Mouse (Mus musculus) forebrain, embryonic 14.5 days (tissue): Measurements from ENCODE around the gene Mrpl37. TPM values are rescaled to one million over a fixed set of nuclear protein-coding genes. Genes with fewer than 3 reads are reported as not detected.

Experiments
- ATAC-seq: fragments of 200-750 bp; cut with Nextera tagmentation; 2 replicates; pipeline ENCODE4 v1.8.0; 2017; ENCODE audit warnings: mild to moderate bottlenecking, moderate library complexity
- DNase-seq: peaks from one replicate; pipeline ENCODE4 v3.0.0-alpha.2; 2015; ENCODE audit warnings: low spot score
- H3K27ac ChIP-seq: fragments of 300-500 bp; sonication (generic); 2 replicates; pipeline ENCODE4 v1.5.1; 2014; ENCODE audit warnings: low read depth, mild to moderate bottlenecking, control low read depth, low read length, moderate library complexity
- H3K27me3 ChIP-seq: fragments of 300-500 bp; sonication (generic); replicated peaks from 2 replicates; pipeline ENCODE4 v1.6.1; 2014; ENCODE audit warnings: low read length, control low read depth, mixed read lengths; ENCODE audit not compliant: control insufficient read depth, insufficient read depth
- H3K36me3 ChIP-seq: fragments of 300-500 bp; sonication (generic); 2 replicates; pipeline ENCODE4 v1.6.1; 2014; ENCODE audit warnings: low read length, control low read depth; ENCODE audit not compliant: control insufficient read depth, insufficient read depth
- H3K4me1 ChIP-seq: fragments of 300-500 bp; sonication (generic); 2 replicates; pipeline ENCODE4 v1.6.1; 2014; ENCODE audit warnings: antibody characterized with exemption, low read length, control low read depth; ENCODE audit not compliant: control insufficient read depth, insufficient read depth
- H3K4me2 ChIP-seq: fragments of 300-500 bp; sonication (generic); 2 replicates; pipeline ENCODE4 v1.6.1; 2014; ENCODE audit warnings: mild to moderate bottlenecking, control low read depth, low read length
- H3K4me3 ChIP-seq: fragments of 300-500 bp; sonication (generic); 2 replicates; pipeline ENCODE4 v1.5.1; 2014; ENCODE audit warnings: low read depth, low read length, control low read depth
- H3K9ac ChIP-seq: fragments of 300-500 bp; sonication (generic); 2 replicates; pipeline ENCODE4 v1.6.1; 2014; ENCODE audit warnings: mild to moderate bottlenecking, low read length, control low read depth, moderate library complexity
- H3K9me3 ChIP-seq: fragments of 300-500 bp; sonication (generic); replicated peaks from 2 replicates; pipeline ENCODE4 v1.6.1; 2016; ENCODE audit warnings: low read length, control low read depth, mixed read lengths; ENCODE audit not compliant: control insufficient read depth
- WGBS: fragments of 180-500 bp; shearing (Covaris S2); extraction: QIAGEN DNeasy Blood & Tissue Kit; methylation state at CpG from one replicate; pipeline ENCODE4 v1.1.7; 2014; 5-methylcytosine and 5-hydroxymethylcytosine counted together
- polyA plus RNA-seq: library from polyadenylated mRNA; unstranded; fragments of >200 nt; fragmentation: Nextera tagmentation; extraction: Ambion mirVana; gene quantifications from 2 replicates; pipeline ENCODE4 v1.2.1, GENCODE M21; 2014

The Mrpl37 gene
- polyA plus RNA-seq, 1 experiment from 2014 or later = 95.6 TPM

DNA sequence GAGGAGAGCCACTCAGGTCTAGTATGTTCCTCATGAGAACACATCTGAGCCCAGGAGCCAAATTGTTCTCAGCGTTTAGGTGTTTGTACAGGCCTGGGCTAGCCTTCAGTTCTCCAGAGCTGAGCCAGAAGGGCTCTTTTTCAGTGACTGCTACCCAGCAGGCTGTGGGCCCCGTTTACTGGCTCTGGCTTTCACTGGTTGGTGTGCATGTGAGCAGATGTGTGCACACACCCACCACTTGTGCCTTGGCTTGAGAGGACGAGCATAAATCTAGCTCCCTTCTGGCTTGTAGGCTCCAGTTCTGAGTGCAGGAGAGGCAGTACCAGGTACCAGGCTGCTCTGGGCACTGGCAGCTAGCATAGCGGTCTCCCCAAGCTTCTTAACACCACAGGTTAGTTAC lies 28.4 kb downstream of the Mrpl37 start:
- Histone ChIP-seq H3K36me3 (peaks cover 83% of the 10 kb centered on the region), H3K27ac (no peak overlapping the region), H3K27me3 (no peaks in the 10 kb centered on the region), H3K9me3 (no peaks in the 10 kb centered on the region), H3K4me2 (no peak overlapping the region), H3K9ac (no peak overlapping the region), H3K4me3 (no peak overlapping the region), H3K4me1 (no peaks in the 10 kb centered on the region)
- no peak for ATAC-seq
- no peak for DNase-seq
- WGBS = 78% methylated on average over 4 of the region's 4 CpGs

DNA sequence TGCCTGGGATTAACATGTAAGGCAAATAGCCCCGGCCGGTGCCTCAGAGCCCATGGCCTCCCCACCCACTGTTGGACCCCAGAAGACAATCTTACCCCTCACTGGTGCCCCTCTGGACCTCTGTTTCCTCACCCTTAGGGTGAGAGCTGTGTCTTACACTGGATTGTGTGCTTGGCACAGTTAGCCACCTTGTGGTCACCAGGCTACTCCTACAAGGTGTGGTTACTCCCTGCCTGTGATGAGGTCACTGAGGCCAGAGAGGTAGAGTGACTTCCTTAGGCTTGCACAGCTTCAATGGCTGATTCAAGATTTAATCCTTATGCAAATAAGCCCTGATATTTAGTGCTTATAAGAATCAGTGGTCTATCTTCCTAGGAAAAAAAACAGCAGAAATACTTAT lies 29.7 kb downstream of the Mrpl37 start:
- no peaks in the 10 kb centered on the region for H3K9me3 ChIP-seq
- H3K4me3 ChIP-seq = no peak overlapping the region
- WGBS = 93% methylated on average over 2 of the region's 2 CpGs
- peaks cover 85% of the 10 kb centered on the region for H3K36me3 ChIP-seq
- no peak for DNase-seq
- no peak overlapping the region for H3K4me2 ChIP-seq
- H3K4me1 ChIP-seq = no peaks in the 10 kb centered on the region
- no peak overlapping the region for H3K27ac ChIP-seq
- H3K9ac ChIP-seq = no peak overlapping the region
- no peak for ATAC-seq
- H3K27me3 ChIP-seq = no peaks in the 10 kb centered on the region

GRCm38 (mm10) chr4:107035689-107036088 lies 31.0 kb downstream of the Mrpl37 start:
- Histone ChIP-seq H3K27me3 (no peaks in the 10 kb centered on the region), H3K9me3 (no peaks in the 10 kb centered on the region), H3K36me3 (peaks cover 85% of the 10 kb centered on the region), H3K27ac (no peak overlapping the region), H3K4me3 (no peak overlapping the region), H3K4me1 (no peaks in the 10 kb centered on the region), H3K9ac (no peak overlapping the region), H3K4me2 (no peak overlapping the region)
- DNase-seq = no peak
- 93% methylated on average over 4 of the region's 4 CpGs for WGBS
- no peak for ATAC-seq

GRCm38 (mm10) chr4:107026451-107026850 lies 40.2 kb downstream of the Mrpl37 start:
- peaks cover 28% of the 10 kb centered on the region for H3K36me3 ChIP-seq
- no peak overlapping the region for H3K4me2 ChIP-seq
- H3K9me3 ChIP-seq = no peaks in the 10 kb centered on the region
- H3K27me3 ChIP-seq = no peaks in the 10 kb centered on the region; the same call in 1 of the 2 replicates
- DNase-seq (no peak), ATAC-seq (no peak)
- no peak overlapping the region for H3K9ac ChIP-seq
- H3K4me3 ChIP-seq = no peak overlapping the region
- peaks cover 17% of the 10 kb centered on the region for H3K4me1 ChIP-seq
- whole genome bisulfite sequencing = 71% methylated on average over 8 of the region's 8 CpGs
- H3K27ac ChIP-seq = no peak overlapping the region

GRCm38 (mm10) chr4:107025369-107025768 lies 41.3 kb downstream of the Mrpl37 start:
- ATAC-seq (peak; percentile 62), DNase-seq (peak; percentile 82)
- WGBS = 15% methylated on average over 5 of the region's 5 CpGs
- Histone ChIP-seq H3K9ac (no peak overlapping the region), H3K27ac (no peak overlapping the region), H3K4me1 (peaks cover 17% of the 10 kb centered on the region), H3K36me3 (peaks cover 17% of the 10 kb centered on the region), H3K27me3 (no peaks in the 10 kb centered on the region; the same call in 1 of the 2 replicates), H3K9me3 (no peaks in the 10 kb centered on the region), H3K4me3 (no peak overlapping the region), H3K4me2 (no peak overlapping the region)

DNA sequence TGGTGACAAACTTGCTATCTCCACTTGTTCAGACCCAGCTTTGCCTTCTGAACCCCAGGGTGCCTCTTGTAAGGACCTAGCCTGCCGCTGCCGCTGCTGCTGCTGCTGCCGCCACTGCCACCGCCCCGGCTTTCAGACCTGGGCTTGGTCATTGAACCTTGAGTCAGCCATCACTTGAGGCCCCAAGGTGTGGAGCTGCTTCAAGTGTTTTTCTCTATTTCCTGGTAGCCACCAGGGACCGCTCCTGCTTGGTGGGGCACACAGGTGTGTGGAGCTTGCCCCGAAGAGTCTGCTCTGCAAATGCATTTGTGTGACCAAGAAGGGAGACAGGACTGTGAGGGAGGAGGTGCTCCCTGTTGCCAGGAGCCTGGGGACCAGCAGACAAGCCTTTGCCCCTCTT lies 41.8 kb downstream of the Mrpl37 start:
- ATAC-seq (peak; percentile 51), DNase-seq (no peak)
- H3K9ac ChIP-seq = no peak overlapping the region
- H3K4me1 ChIP-seq = peaks cover 19% of the 10 kb centered on the region
- WGBS = 70% methylated on average over 7 of the region's 7 CpGs
- peaks cover 15% of the 10 kb centered on the region for H3K36me3 ChIP-seq
- H3K27ac ChIP-seq = no peak overlapping the region
- no peak overlapping the region for H3K4me3 ChIP-seq
- no peaks in the 10 kb centered on the region for H3K9me3 ChIP-seq
- H3K4me2 ChIP-seq = no peak overlapping the region
- H3K27me3 ChIP-seq = no peaks in the 10 kb centered on the region; the same call in 1 of the 2 replicates

DNA sequence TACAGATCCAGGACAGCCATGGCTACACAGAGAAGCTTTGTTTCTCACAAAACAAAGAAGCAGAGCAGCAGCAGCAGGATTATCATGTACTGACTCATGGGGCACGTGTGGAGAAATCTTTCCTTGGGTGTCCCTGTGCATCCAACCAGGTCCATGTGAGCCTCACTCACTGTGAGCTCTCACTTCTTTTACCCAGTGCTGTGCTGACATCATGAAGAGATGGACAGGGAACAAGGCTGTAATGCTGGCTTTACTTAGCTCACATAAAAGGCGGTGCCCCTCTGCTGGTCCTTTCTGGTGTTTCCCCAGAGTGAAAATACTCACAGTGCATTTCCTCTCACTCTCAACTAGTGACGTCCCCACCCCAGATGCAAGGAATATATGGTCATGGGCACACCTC lies 45.2 kb downstream of the Mrpl37 start:
- ATAC-seq (no peak), DNase-seq (no peak)
- H3K9ac ChIP-seq = no peak overlapping the region
- H3K27ac ChIP-seq = no peak overlapping the region
- H3K4me2 ChIP-seq = no peak overlapping the region
- H3K9me3 ChIP-seq = no peaks in the 10 kb centered on the region
- peaks cover 31% of the 10 kb centered on the region for H3K4me1 ChIP-seq
- H3K27me3 ChIP-seq = no peaks in the 10 kb centered on the region
- no peak overlapping the region for H3K4me3 ChIP-seq
- H3K36me3 ChIP-seq = no peaks in the 10 kb centered on the region
- WGBS = 57% methylated on average over 3 of the region's 3 CpGs

- no peaks in the 10 kb centered on the region for H3K36me3 ChIP-seq
- DNase-seq = no peak
- no peak for ATAC-seq
- peaks cover 40% of the 10 kb centered on the region for H3K4me1 ChIP-seq
- H3K4me3 ChIP-seq = no peak overlapping the region
- no peaks in the 10 kb centered on the region for H3K9me3 ChIP-seq
- no peak overlapping the region for H3K27ac ChIP-seq
- no peak overlapping the region for H3K4me2 ChIP-seq
- no peaks in the 10 kb centered on the region for H3K27me3 ChIP-seq
- 82% methylated on average over 5 of the region's 5 CpGs for WGBS
- H3K9ac ChIP-seq = no peak overlapping the region
Observed at GRCm38 (mm10) chr4:107020287-107021000, 46.2 kb downstream of the Mrpl37 start.

DNA sequence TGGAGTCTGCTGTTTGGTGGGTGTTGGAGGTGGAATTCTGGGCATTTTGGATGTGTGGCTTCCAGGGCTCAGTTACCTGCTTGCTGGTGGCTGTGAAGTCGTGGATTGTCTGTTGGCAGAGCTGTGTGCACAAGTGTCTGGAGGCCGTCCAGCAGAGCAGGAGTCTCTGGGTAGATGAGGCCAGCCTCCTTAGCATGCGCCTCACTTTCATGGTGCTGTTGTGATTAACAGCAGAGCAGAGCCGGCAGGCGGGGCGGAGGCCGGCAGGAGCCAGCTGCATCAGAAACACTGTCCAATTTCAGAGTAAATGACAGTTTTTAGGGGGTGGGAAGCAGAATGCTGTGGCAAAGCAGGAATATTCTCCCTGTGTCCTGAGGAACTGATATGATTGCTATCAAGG lies 47.6 kb downstream of the Mrpl37 start:
- Histone ChIP-seq H3K27me3 (no peaks in the 10 kb centered on the region), H3K27ac (0 out of 2 replicates have a peak overlapping the region, but pooled peaks have one; percentile 46), H3K4me2 (no peak overlapping the region), H3K9me3 (no peaks in the 10 kb centered on the region), H3K4me1 (peaks cover 31% of the 10 kb centered on the region), H3K36me3 (no peaks in the 10 kb centered on the region), H3K4me3 (no peak overlapping the region), H3K9ac (no peak overlapping the region)
- ATAC-seq = peak; percentile 58; the same call in 1 of the 2 replicates
- DNase-seq = peak; percentile 70
- WGBS = 16% methylated on average over 7 of the region's 7 CpGs
